Mouse (Mus musculus): ENCODE measurements around the gene Sorbs2. TPM values are rescaled to one million over a fixed set of nuclear protein-coding genes. Genes with fewer than 3 reads are reported as not detected.
A peak's percentile ranks its signal among the peaks of the same experiment; 100 is the strongest.

The Sorbs2 gene
- total and polyA plus RNA-seq, 2 experiments from 2014 or later, result 36.1 to 79.5 TPM

GRCm38 (mm10) chr8:45557936-45558335 is 50.3 kb downstream of the Sorbs2 start:
- Histone ChIP-seq H3K4me2 (ENCODE audit: low read depth, low read length, poor library complexity, severe bottlenecking) (no peak overlapping the region), H3K9me3 (ENCODE audit: low read length) (no peaks in the 10 kb centered on the region), H3K27me3 (ENCODE audit: insufficient read depth, low read length) (no peaks in the 10 kb centered on the region), H3K4me3 (ENCODE audit: low read depth, low read length) (no peak overlapping the region), H3K9ac (replicated peaks; ENCODE audit: low read length, poor library complexity, severe bottlenecking) (no peak overlapping the region), H3K36me3 (ENCODE audit: insufficient read depth, low read length) (no peaks in the 10 kb centered on the region), H3K4me1 (ENCODE audit: insufficient read depth, low read length) (peaks cover 3% of the 10 kb centered on the region; the same call in 1 of the 2 replicates), H3K27ac (ENCODE audit: low read depth, low read length) (no peak overlapping the region)
- WGBS, result 21% methylated on average over 3 of the region's 3 CpGs
- peak; percentile 88 for DNase-seq (ENCODE audit: low spot score)
- TF ChIP-seq CTCF (IDR thresholded peaks at IDR 0.05), result no peak
- peak; percentile 71; the same call in 1 of the 2 replicates for ATAC-seq (ENCODE audit: low FRiP score)

GRCm38 (mm10) chr8:45558426-45558825 is 50.8 kb downstream of the Sorbs2 start:
- no peak for ATAC-seq (ENCODE audit: low FRiP score)
- WGBS, result 55% methylated on average over 5 of the region's 5 CpGs
- no peak overlapping the region for H3K9ac ChIP-seq (replicated peaks; ENCODE audit: low read length, poor library complexity, severe bottlenecking)
- DNase-seq (ENCODE audit: low spot score), result peak; percentile 64
- H3K36me3 ChIP-seq (ENCODE audit: insufficient read depth, low read length), result no peaks in the 10 kb centered on the region
- no peak overlapping the region for H3K4me3 ChIP-seq (ENCODE audit: low read depth, low read length)
- H3K27me3 ChIP-seq (ENCODE audit: insufficient read depth, low read length), result no peaks in the 10 kb centered on the region
- H3K4me1 ChIP-seq (ENCODE audit: insufficient read depth, low read length), result peaks cover 3% of the 10 kb centered on the region; the same call in 1 of the 2 replicates
- no peak overlapping the region for H3K27ac ChIP-seq (ENCODE audit: low read depth, low read length)
- no peak overlapping the region for H3K4me2 ChIP-seq (ENCODE audit: low read depth, low read length, poor library complexity, severe bottlenecking)
- H3K9me3 ChIP-seq (ENCODE audit: low read length), result no peaks in the 10 kb centered on the region
- no peak for TF ChIP-seq CTCF (IDR thresholded peaks at IDR 0.05)

- no peak for DNase-seq (ENCODE audit: low spot score)
- no peak overlapping the region for H3K27ac ChIP-seq (ENCODE audit: low read depth, low read length)
- WGBS, result 68% methylated on average over 6 of the region's 6 CpGs
These were observed 51.7 kb downstream of the Sorbs2 start for GRCm38 (mm10) chr8:45559176-45559820.

GRCm38 (mm10) chr8:45565189-45565588 is 57.6 kb downstream of the Sorbs2 start:
- no peak for TF ChIP-seq CTCF (IDR thresholded peaks at IDR 0.05)
- no peaks in the 10 kb centered on the region for H3K27me3 ChIP-seq (ENCODE audit: insufficient read depth, low read length)
- H3K27ac ChIP-seq (ENCODE audit: low read depth, low read length), result no peak overlapping the region
- no peak overlapping the region for H3K9ac ChIP-seq (replicated peaks; ENCODE audit: low read length, poor library complexity, severe bottlenecking)
- peaks cover 4% of the 10 kb centered on the region; the same call in 1 of the 2 replicates for H3K9me3 ChIP-seq (ENCODE audit: low read length)
- no peaks in the 10 kb centered on the region for H3K36me3 ChIP-seq (ENCODE audit: insufficient read depth, low read length)
- H3K4me2 ChIP-seq (ENCODE audit: low read depth, low read length, poor library complexity, severe bottlenecking), result no peak overlapping the region
- DNase-seq (ENCODE audit: low spot score) (no peak), ATAC-seq (ENCODE audit: low FRiP score) (no peak)
- H3K4me1 ChIP-seq (ENCODE audit: insufficient read depth, low read length), result no peaks in the 10 kb centered on the region
- 100% methylated on average over 1 of the region's 1 CpGs for WGBS
- no peak overlapping the region for H3K4me3 ChIP-seq (ENCODE audit: low read depth, low read length)

More at GRCm38 (mm10) chr8:45559176-45559820, 51.7 kb downstream of the Sorbs2 start:
- no peak for TF ChIP-seq CTCF (IDR thresholded peaks at IDR 0.05)
- Histone ChIP-seq H3K4me1 (ENCODE audit: insufficient read depth, low read length) (peaks cover 3% of the 10 kb centered on the region; the same call in 1 of the 2 replicates), H3K27me3 (ENCODE audit: insufficient read depth, low read length) (no peaks in the 10 kb centered on the region), H3K9me3 (ENCODE audit: low read length) (no peaks in the 10 kb centered on the region), H3K4me2 (ENCODE audit: low read depth, low read length, poor library complexity, severe bottlenecking) (no peak overlapping the region), H3K36me3 (ENCODE audit: insufficient read depth, low read length) (no peaks in the 10 kb centered on the region), H3K9ac (replicated peaks; ENCODE audit: low read length, poor library complexity, severe bottlenecking) (no peak overlapping the region), H3K4me3 (ENCODE audit: low read depth, low read length) (no peak overlapping the region)
- no peak for ATAC-seq (ENCODE audit: low FRiP score)

GRCm38 (mm10) chr8:45570117-45570516 is 62.5 kb downstream of the Sorbs2 start:
- 78% methylated on average over 4 of the region's 4 CpGs for WGBS
- Histone ChIP-seq H3K36me3 (ENCODE audit: insufficient read depth, low read length) (no peaks in the 10 kb centered on the region), H3K4me2 (ENCODE audit: low read depth, low read length, poor library complexity, severe bottlenecking) (no peak overlapping the region), H3K27me3 (ENCODE audit: insufficient read depth, low read length) (no peaks in the 10 kb centered on the region), H3K9me3 (ENCODE audit: low read length) (peaks cover 4% of the 10 kb centered on the region; the same call in 1 of the 2 replicates), H3K9ac (replicated peaks; ENCODE audit: low read length, poor library complexity, severe bottlenecking) (no peak overlapping the region), H3K4me3 (ENCODE audit: low read depth, low read length) (no peak overlapping the region), H3K27ac (ENCODE audit: low read depth, low read length) (no peak overlapping the region), H3K4me1 (ENCODE audit: insufficient read depth, low read length) (no peaks in the 10 kb centered on the region)
- no peak for DNase-seq (ENCODE audit: low spot score)
- no peak for TF ChIP-seq CTCF (IDR thresholded peaks at IDR 0.05)
- no peak for ATAC-seq (ENCODE audit: low FRiP score)

- Histone ChIP-seq H3K4me2 (ENCODE audit: low read depth, low read length, poor library complexity, severe bottlenecking) (no peak overlapping the region), H3K9me3 (ENCODE audit: low read length) (no peaks in the 10 kb centered on the region), H3K27me3 (ENCODE audit: insufficient read depth, low read length) (no peaks in the 10 kb centered on the region), H3K27ac (ENCODE audit: low read depth, low read length) (no peak overlapping the region), H3K4me1 (ENCODE audit: insufficient read depth, low read length) (no peaks in the 10 kb centered on the region), H3K36me3 (ENCODE audit: insufficient read depth, low read length) (no peaks in the 10 kb centered on the region), H3K9ac (replicated peaks; ENCODE audit: low read length, poor library complexity, severe bottlenecking) (no peak overlapping the region), H3K4me3 (ENCODE audit: low read depth, low read length) (no peak overlapping the region)
- no peak for ATAC-seq (ENCODE audit: low FRiP score)
- WGBS, result 76% methylated on average over 7 of the region's 7 CpGs
- no peak for DNase-seq (ENCODE audit: low spot score)
- no peak for TF ChIP-seq CTCF (IDR thresholded peaks at IDR 0.05)
These were observed 72.3 kb downstream of the Sorbs2 start for GRCm38 (mm10) chr8:45579714-45580543.
